In the genomic region with DNA sequence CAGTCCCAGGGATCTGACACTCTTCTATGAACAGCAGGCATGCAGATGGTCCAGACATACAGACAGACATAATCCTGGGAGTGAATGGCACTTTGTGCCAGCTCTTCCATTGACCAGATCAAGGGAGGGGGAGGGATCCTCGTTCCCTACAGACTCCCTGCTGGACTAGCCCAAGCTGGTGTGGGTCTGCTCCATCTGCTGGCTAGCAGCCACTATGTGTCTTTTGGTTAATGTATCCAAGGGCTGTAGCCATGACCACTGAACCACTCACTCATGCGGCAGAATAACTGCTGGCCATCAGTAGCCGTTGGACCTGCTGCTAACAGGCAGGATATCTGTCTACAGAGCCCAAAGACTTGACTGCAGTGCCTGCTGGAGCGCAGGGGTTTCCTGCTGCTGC, we compare ENCODE assay signal across 11 mouse cellular contexts. TPM values are rescaled to one million over a fixed set of nuclear protein-coding genes. Genes with fewer than 3 reads are reported as not detected.
DNase-seq lines count a peak whose midpoint lies in the region; ATAC-seq and TF ChIP-seq lines count a peak whose summit lies in the region.
"Had no signal": no experiment of that assay in that cellular context is flagged by ENCODE, and none has a peak within 500 bp of the region (broad histone marks: within the 10 kb centered on the region; RNA-seq: fewer than 3 reads in every experiment).

No protein-coding gene starts in this region.

- TF ChIP-seq CTCF in liver, embryonic 14.5 days (IDR thresholded peaks at IDR 0.05; ENCODE audit: low read depth): no peak
- no peak for TF ChIP-seq CTCF in forebrain, postnatal 0 days (IDR thresholded peaks at IDR 0.05; ENCODE audit: low read depth)

- H3K9ac ChIP-seq in liver, embryonic 14.5 days (replicated peaks): no peak overlapping the region
- no peak overlapping the region for H3K9ac ChIP-seq in forebrain, postnatal 0 days
- H3K9ac ChIP-seq: heart, embryonic 13.5 days; limb, embryonic 13.5 days had no signal

- H3K9me3 ChIP-seq in liver, embryonic 14.5 days (ENCODE audit: control insufficient read depth, low read length): no peaks in the 10 kb centered on the region
- H3K9me3 ChIP-seq in forebrain, postnatal 0 days (ENCODE audit: low read length): no peaks in the 10 kb centered on the region
- H3K9me3 ChIP-seq: heart, embryonic 13.5 days; limb, embryonic 13.5 days had no signal

- DNase-seq in liver, embryonic 14.5 days (ENCODE audit: low read depth in 3 of 3, low spot score in 3 of 3): no peak
- no peak for DNase-seq in liver
- DNase-seq in forebrain, postnatal 0 days: peak; percentile 13
- DNase-seq in kidney, postnatal 25 days: peak; percentile 58 to 80
- DNase-seq in retina, postnatal 1 day: peak; percentile 86
- DNase-seq in right cerebral cortex, postnatal 36 days (ENCODE audit: low spot score in 2 of 2): no peak
- no peak for DNase-seq in adrenal gland, adult 2 months
- DNase-seq in thymus, postnatal 25 days: no peak
- DNase-seq: thymus, postnatal 4 days had no signal

- H3K27me3 ChIP-seq in liver, embryonic 14.5 days (ENCODE audit: control insufficient read depth, insufficient read depth, low read length): no peaks in the 10 kb centered on the region
- H3K27me3 ChIP-seq in forebrain, postnatal 0 days (ENCODE audit: insufficient read depth, low read length): no peaks in the 10 kb centered on the region
- H3K27me3 ChIP-seq: heart, embryonic 13.5 days; limb, embryonic 13.5 days had no signal

- no peak overlapping the region for H3K27ac ChIP-seq in liver, embryonic 14.5 days
- no peak overlapping the region for H3K27ac ChIP-seq in forebrain, postnatal 0 days (ENCODE audit: low read depth, low read length)
- H3K27ac ChIP-seq: heart, embryonic 13.5 days; limb, embryonic 13.5 days had no signal

- peak; percentile 24; the same call in 1 of the 2 replicates for ATAC-seq in liver, embryonic 14.5 days (ENCODE audit: insufficient read depth)
- peak; percentile 50 for ATAC-seq in forebrain, postnatal 0 days

- H3K4me3 ChIP-seq in liver, embryonic 14.5 days (ENCODE audit: insufficient read depth in 1 of 2, low read depth in 2 of 2, low read length in 2 of 2): no peak overlapping the region
- no peak overlapping the region for H3K4me3 ChIP-seq in forebrain, postnatal 0 days (ENCODE audit: low read depth, low read length)
- H3K4me3 ChIP-seq: heart, embryonic 13.5 days; limb, embryonic 13.5 days had no signal

- H3K36me3 ChIP-seq in liver, embryonic 14.5 days (replicated peaks; ENCODE audit: control insufficient read depth, insufficient read depth, low read depth): peaks cover 33% of the 10 kb centered on the region
- H3K36me3 ChIP-seq in forebrain, postnatal 0 days (ENCODE audit: insufficient read depth): peaks cover 8% of the 10 kb centered on the region; the same call in 1 of the 2 replicates

- WGBS in liver, embryonic 14.5 days (ENCODE audit: insufficient replicate concordance): 50% methylated on average over 4 of the region's 4 CpGs
- 36% methylated on average over 4 of the region's 4 CpGs for WGBS in forebrain, postnatal 0 days

- H3K4me1 ChIP-seq in liver, embryonic 14.5 days (replicated peaks; ENCODE audit: control insufficient read depth in 2 of 2, insufficient read depth in 2 of 2, low read length in 1 of 2): no peaks in the 10 kb centered on the region
- no peaks in the 10 kb centered on the region for H3K4me1 ChIP-seq in forebrain, postnatal 0 days (ENCODE audit: insufficient read depth)

- TF ChIP-seq EP300 in liver, embryonic 14.5 days (IDR thresholded peaks at IDR 0.05; ENCODE audit: low read depth): no peak

- no peak overlapping the region for H3K4me2 ChIP-seq in liver, embryonic 14.5 days (ENCODE audit: low read depth)
- no peak overlapping the region for H3K4me2 ChIP-seq in forebrain, postnatal 0 days (ENCODE audit: low read depth)
- H3K4me2 ChIP-seq: heart, embryonic 13.5 days; limb, embryonic 13.5 days had no signal

RNA-seq across cellular contexts. Expression of gene Atp1b3, which starts 39.7 kb away (rescaled TPM):
- polyA plus RNA-seq in liver, embryonic 14.5 days (2012; rRNA removed): 15.9 and 29.3 TPM in 2 replicates
- polyA plus RNA-seq in liver, embryonic 14.5 days (2014; fragmentation: Nextera tagmentation; extraction: Ambion mirVana): 60.6 and 64.8 TPM in 2 replicates
- total RNA-seq in forebrain, postnatal 0 days (2014; rRNA removed): 80.7 and 85.4 TPM in 2 replicates
- 130 and 167 TPM in 2 replicates for polyA plus RNA-seq in forebrain, postnatal 0 days (2015; fragmentation: Nextera tagmentation; extraction: Ambion mirVana)
- 100 to 1,000 TPM; 171 to 203 TPM for total RNA-seq in adrenal gland, adult 2 months (2021)
- polyA plus RNA-seq in adrenal gland, adult 2 months (2012; rRNA removed): 90.2 and 106 TPM in 2 replicates

Comparison
In these comparisons a context has a peak if more than half of its experiments do, and no peak if none do; other contexts are left out.
1. DNase-seq: peak in forebrain, postnatal 0 days (single experiment), kidney, postnatal 25 days (2 of 2) and retina, postnatal 1 day (single experiment); none in liver, embryonic 14.5 days (0 of 3), liver (single experiment), right cerebral cortex, postnatal 36 days (0 of 2), adrenal gland, adult 2 months (single experiment) and thymus, postnatal 25 days (single experiment).